Mouse (Mus musculus): ENCODE measurements around the gene Zfp358. TPM values are rescaled to one million over a fixed set of nuclear protein-coding genes. Genes with fewer than 3 reads are reported as not detected.
A peak's percentile ranks its signal among the peaks of the same experiment; 100 is the strongest.

Zfp358 gene
- polyA plus RNA-seq, 1 experiment from 2014 or later: 45.2 TPM

- in situ Hi-C loops (cut with MboI; ENCODE audit: low pct_unique_long_range_greater_than_20kb): no loop called here
- ATAC-seq (no peak), DNase-seq (ENCODE audit: low read depth, low spot score) (no peak)
Measured at GRCm38 (mm10) chr8:3498583-3498982, 5.6 kb downstream of the Zfp358 start.

GRCm38 (mm10) chr8:3499751-3500150, 6.8 kb downstream of the Zfp358 start:
- H3K27me3 ChIP-seq: no peaks in the 10 kb centered on the region
- ATAC-seq (peak; percentile 33), DNase-seq (ENCODE audit: low read depth, low spot score) (no peak)
- TF ChIP-seq CTCF (IDR thresholded peaks at IDR 0.05): no peak
- in situ Hi-C loops (cut with MboI; ENCODE audit: low pct_unique_long_range_greater_than_20kb): no loop called here
- POLR2A ChIA-PET: interaction anchor here (1.1 to 2.6 kb wide), 4 partner anchors 8 to 35 kb away, joined by 3 to 13 read pairs (median 5); partner anchors contain the start of gene Pnpla6
- CTCF ChIA-PET: interaction anchor here (2.6 kb wide), 1 partner anchor 16 kb away, joined by 10 read pairs; the partner anchor contains the start of gene Pnpla6

More at GRCm38 (mm10) chr8:3498583-3498982, 5.6 kb downstream of the Zfp358 start:
- no peaks in the 10 kb centered on the region for H3K27me3 ChIP-seq
- ChIA-PET CTCF (no interaction called here), POLR2A (interaction anchor here (0.7 kb wide), 1 partner anchor 138 kb away, joined by 3 read pairs; no protein-coding TSS in a partner anchor)
- no peak for TF ChIP-seq CTCF (IDR thresholded peaks at IDR 0.05)

DNA sequence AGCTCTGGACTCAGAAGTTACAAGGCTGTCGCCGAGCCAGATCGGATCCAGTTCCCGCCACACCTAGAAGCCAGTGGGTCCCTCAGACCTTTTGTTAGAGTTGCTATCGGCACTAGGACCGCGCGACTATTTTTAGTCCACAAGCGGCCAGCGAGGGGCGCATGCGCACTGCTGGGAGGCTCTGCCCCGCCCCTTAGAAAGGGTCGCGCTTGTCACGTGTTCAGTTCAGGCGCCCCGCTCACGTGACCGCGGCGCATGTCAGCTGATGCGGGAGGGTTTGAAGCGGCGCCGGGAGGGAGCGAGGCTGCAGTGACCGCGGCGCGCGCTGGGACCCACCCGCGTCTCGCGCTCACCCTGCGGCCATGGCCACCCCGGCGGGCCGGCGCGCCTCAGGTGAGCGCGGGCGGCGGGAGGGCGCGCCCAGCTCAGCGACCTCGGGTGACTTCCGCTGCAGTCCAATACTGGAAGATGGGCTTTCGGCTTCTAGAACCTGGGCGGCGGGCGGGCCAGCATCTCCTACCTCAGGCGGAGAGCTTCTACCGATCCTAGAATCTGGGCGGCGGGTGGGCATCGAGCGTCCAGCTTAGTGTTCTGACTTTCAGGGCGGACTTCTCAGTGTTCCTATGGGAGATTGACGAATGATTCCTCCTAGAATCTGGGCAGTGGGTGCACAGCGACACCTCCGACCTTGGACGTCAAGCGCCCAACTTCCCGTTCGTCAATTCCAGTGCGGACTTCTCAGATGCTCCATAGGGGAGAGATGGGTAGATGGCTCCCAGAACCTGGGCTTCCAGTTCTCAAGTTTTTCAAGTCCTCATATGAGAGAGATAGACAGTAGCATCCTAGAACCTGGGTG, 7.5 kb downstream of the Zfp358 start, which contains the start of gene Mcoln1:
TSS of gene Mcoln1 (plus strand) at position 223 of the 856 bp plus-strand sequence.
- ATAC-seq: peak; percentile 80
- peak; percentile 76 for DNase-seq (ENCODE audit: low read depth, low spot score)
- TF ChIP-seq CTCF (IDR thresholded peaks at IDR 0.05): no peak
- H3K27me3 ChIP-seq: no peaks in the 10 kb centered on the region
- ChIA-PET CTCF (interaction anchor here (1.1 to 2.6 kb wide), 4 partner anchors 8 to 36 kb away, joined by 3 to 10 read pairs (median 3); partner anchors contain the start of gene Pnpla6), POLR2A (interaction anchor here (1.1 to 2.6 kb wide), 4 partner anchors 9 to 35 kb away, joined by 3 to 13 read pairs (median 5); partner anchors contain the start of gene Pnpla6)
- in situ Hi-C loops (cut with MboI; ENCODE audit: low pct_unique_long_range_greater_than_20kb): no loop called here

- ATAC-seq: no peak
- POLR2A ChIA-PET: no interaction called here
- in situ Hi-C loops (cut with MboI; ENCODE audit: low pct_unique_long_range_greater_than_20kb): no loop called here
- no peak for TF ChIP-seq CTCF (IDR thresholded peaks at IDR 0.05)
- H3K27me3 ChIP-seq: no peaks in the 10 kb centered on the region
- DNase-seq (ENCODE audit: low read depth, low spot score): no peak
- CTCF ChIA-PET: interaction anchor here (1.7 kb wide), 2 partner anchors 9 to 38 kb away, joined by 3 read pairs; no protein-coding TSS in a partner anchor
Measured at GRCm38 (mm10) chr8:3502217-3502616, 9.3 kb downstream of the Zfp358 start.

DNA sequence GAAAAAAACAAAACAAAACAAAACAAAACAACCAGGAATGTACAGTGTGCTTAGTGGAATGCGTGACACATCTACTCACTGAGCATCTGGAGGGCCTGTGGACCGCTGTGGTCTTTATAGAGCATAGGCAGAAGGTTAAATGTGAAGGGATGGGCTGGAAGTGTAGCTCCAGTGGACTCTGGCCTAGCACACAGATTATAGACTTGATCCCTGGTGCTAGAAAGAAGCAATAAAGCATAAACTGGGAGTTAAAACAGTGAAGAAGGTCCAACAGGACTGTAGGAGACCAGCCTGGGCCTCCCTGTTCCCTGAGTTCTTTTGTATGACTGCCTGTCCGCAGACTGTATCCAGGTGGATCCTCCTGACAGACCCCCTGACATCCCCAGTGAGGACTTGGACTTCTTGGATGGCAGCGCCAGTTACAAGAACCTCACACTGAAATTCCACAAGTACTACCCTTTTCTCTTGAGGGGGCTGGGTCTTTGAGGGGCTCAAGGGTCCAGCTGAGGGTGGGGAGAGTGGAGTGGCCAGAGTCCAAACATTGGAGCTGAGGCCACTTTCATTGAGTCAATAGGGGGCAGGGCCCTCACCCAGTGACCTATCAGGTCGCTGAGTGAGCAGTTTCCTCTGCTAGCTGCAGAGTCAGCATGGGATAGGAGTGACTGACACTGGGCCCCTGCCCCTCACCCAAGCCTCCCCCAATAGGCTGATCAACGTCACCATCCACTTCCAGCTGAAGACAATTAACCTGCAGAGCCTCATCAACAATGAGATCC, 15.2 kb downstream of the Zfp358 start:
- ChIA-PET POLR2A (interaction anchor here (0.6 to 1.3 kb wide), 2 partner anchors 40 to 163 kb away, joined by 3 read pairs; no protein-coding TSS in a partner anchor), CTCF (interaction anchor here (1.2 kb wide), 1 partner anchor 8 kb away, joined by 3 read pairs; the partner anchor contains the start of gene Mcoln1)
- ATAC-seq: no peak
- TF ChIP-seq CTCF (IDR thresholded peaks at IDR 0.05): no peak
- DNase-seq (ENCODE audit: low read depth, low spot score): no peak
- H3K27me3 ChIP-seq: no peaks in the 10 kb centered on the region
- in situ Hi-C loops (cut with MboI; ENCODE audit: low pct_unique_long_range_greater_than_20kb): no loop called here

DNA sequence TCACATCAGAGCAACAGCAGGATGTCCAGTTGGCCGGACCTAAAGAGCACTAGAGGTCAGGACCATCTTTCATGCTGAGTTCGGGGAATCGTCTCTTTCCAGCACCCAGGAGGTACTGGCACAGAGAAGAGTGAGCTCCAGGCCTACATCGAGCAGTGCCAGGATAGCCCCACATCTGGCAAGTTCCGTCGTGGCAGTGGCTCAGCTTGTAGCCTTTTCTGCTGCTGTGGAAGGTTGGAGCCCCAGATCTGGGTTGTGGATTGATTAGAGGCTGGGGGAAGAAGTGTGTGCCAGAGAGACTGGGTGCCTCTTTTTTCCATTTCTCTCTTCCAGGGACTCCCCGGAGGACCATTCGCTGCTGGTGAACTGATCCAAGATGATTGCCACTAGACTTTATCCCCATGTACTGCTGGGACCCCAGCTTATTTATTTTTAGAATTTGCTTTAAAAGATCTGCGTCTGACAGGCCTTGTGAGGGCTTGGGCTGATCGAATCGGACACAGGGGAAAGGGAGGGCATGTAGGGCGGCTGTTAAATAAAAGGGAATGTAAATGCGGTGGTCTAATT, 21.8 kb downstream of the Zfp358 start:
- DNase-seq (ENCODE audit: low read depth, low spot score) (no peak), ATAC-seq (no peak)
- no peak for TF ChIP-seq CTCF (IDR thresholded peaks at IDR 0.05)
- ChIA-PET POLR2A (interaction anchor here (0.9 to 2.6 kb wide), 3 partner anchors 15 to 95 kb away, joined by 3 to 13 read pairs (median 10); partner anchors contain the start of genes Mcoln1 and Zfp358), CTCF (interaction anchor here (2.0 to 2.6 kb wide), 2 partner anchors 14 to 161 kb away, joined by 7 to 10 read pairs; partner anchors contain the start of genes Mcoln1 and Trappc5)
- H3K27me3 ChIP-seq: no peaks in the 10 kb centered on the region
- in situ Hi-C loops (cut with MboI; ENCODE audit: low pct_unique_long_range_greater_than_20kb): no loop called here

- TF ChIP-seq CTCF (IDR thresholded peaks at IDR 0.05): no peak
- in situ Hi-C loops (cut with MboI; ENCODE audit: low pct_unique_long_range_greater_than_20kb): no loop called here
- H3K27me3 ChIP-seq: no peaks in the 10 kb centered on the region
- no peak for DNase-seq (ENCODE audit: low read depth, low spot score)
- POLR2A ChIA-PET: interaction anchor here (0.9 to 2.6 kb wide), 5 partner anchors 15 to 107 kb away, joined by 3 to 13 read pairs (median 3); partner anchors contain the start of genes Mcoln1, Pet100 and Zfp358
- peak; percentile 80 for ATAC-seq
- CTCF ChIA-PET: interaction anchor here (1.0 to 2.6 kb wide), 3 partner anchors 15 to 161 kb away, joined by 4 to 10 read pairs (median 7); partner anchors contain the start of genes Mcoln1 and Trappc5
Measured at GRCm38 (mm10) chr8:3515260-3515671, 22.3 kb downstream of the Zfp358 start, which contains the start of gene Pnpla6. TSS of gene Pnpla6 (plus strand) at chr8:3515384.

GRCm38 (mm10) chr8:3515771-3516417, 23.0 kb downstream of the Zfp358 start:
- TF ChIP-seq CTCF (IDR thresholded peaks at IDR 0.05): no peak
- in situ Hi-C loops (cut with MboI; ENCODE audit: low pct_unique_long_range_greater_than_20kb): no loop called here
- CTCF ChIA-PET: interaction anchor here (1.0 to 2.6 kb wide), 3 partner anchors 16 to 160 kb away, joined by 4 to 10 read pairs (median 7); partner anchors contain the start of genes Mcoln1 and Trappc5
- ATAC-seq (peak; percentile 35), DNase-seq (ENCODE audit: low read depth, low spot score) (no peak)
- no peaks in the 10 kb centered on the region for H3K27me3 ChIP-seq
- POLR2A ChIA-PET: interaction anchor here (0.9 to 2.6 kb wide), 6 partner anchors 16 to 122 kb away, joined by 3 to 13 read pairs (median 3); partner anchors contain the start of genes Mcoln1, Pet100 and Zfp358
